14 mouse cellular contexts compared by ENCODE assay signal in the genomic region with DNA sequence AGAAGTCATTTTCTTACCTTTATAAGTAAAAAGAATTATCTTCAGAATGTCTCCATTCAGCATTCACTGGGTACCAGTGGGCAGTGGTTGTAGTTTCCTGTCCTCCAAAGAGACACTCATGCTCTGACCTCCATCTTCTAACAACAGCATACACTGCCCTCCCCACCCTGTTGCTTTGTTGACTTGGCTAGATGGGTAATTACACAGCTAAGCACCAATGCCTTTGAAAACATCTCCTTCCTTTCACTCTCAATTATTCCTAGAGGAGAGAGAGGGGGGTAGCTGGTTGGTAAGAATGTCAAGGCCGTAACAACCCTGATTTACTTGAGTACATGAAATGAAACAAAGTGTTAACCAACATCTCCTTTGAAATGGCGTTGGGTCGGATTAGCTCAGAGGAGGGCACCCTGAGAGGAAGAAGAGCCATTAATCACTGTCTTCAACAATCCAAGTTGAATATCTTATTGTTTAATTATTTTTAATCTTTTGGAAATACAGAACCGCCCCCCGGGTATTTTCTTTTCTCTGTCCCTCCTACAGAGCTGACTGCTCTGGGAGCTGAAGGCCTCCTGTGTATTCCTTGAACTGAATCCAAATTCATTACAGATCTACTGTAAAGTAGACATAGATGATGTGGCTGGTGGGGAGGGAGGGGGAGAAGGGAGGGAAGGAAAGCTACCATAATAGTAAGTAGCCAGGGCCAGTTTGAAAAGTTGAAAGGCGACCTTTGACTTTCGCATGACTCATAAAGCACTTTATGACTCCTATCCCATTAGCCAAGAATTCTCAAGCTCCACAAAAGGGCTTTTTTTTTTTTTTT.
A peak's percentile ranks its signal among the peaks of the same experiment; 100 is the strongest.
DNase-seq lines count a peak whose midpoint lies in the region; ATAC-seq and TF ChIP-seq lines count a peak whose summit lies in the region.
"Had no signal": no experiment of that assay in that cellular context is flagged by ENCODE, and none has a peak within 500 bp of the region (broad histone marks: within the 10 kb centered on the region; RNA-seq: fewer than 3 reads in every experiment).

No protein-coding gene starts in this region.

- no peak overlapping the region for H3K9ac ChIP-seq in limb, embryonic 14.5 days (ENCODE audit: low read depth, low read length, severe bottlenecking)
- H3K9ac ChIP-seq: liver, embryonic 13.5 days; midbrain, embryonic 12.5 days; stomach, embryonic 15.5 days had no signal

- no peak overlapping the region for H3K4me3 ChIP-seq in kidney, adult 2 months (ENCODE audit: insufficient read depth, low read depth, low read length)
- no peak overlapping the region for H3K4me3 ChIP-seq in limb, embryonic 14.5 days (replicated peaks; ENCODE audit: low read length)
- H3K4me3 ChIP-seq: liver, embryonic 13.5 days; midbrain, embryonic 12.5 days; stomach, embryonic 15.5 days had no signal

- TF ChIP-seq CTCF in kidney, adult 2 months (conservative IDR thresholded peaks at IDR 0.05; ENCODE audit: insufficient read depth, insufficient read length, low read depth, low read length) = no peak

- H3K27ac ChIP-seq in kidney, adult 2 months (ENCODE audit: insufficient read depth, low read depth, low read length) = no peak overlapping the region
- H3K27ac ChIP-seq in limb, embryonic 14.5 days (replicated peaks; ENCODE audit: low read depth, low read length) = no peak overlapping the region
- H3K27ac ChIP-seq: liver, embryonic 13.5 days; midbrain, embryonic 12.5 days; stomach, embryonic 15.5 days had no signal

- DNase-seq in kidney, adult 2 months = peak; percentile 19
- DNase-seq in kidney, adult 18-20 months = no peak
- DNase-seq in ZHBTc4 (ENCODE audit: low read depth, low spot score) = peak; percentile 6
- peak; percentile 61 for DNase-seq in forelimb bud, embryonic 11.5 days (ENCODE audit: low read depth, low spot score)
- DNase-seq in limb, embryonic 14.5 days (ENCODE audit: low spot score) = peak; percentile 9
- no peak for DNase-seq in thymus, postnatal 4 days
- DNase-seq in retina, postnatal 1 day = no peak
- DNase-seq: cerebellum, postnatal 36 days; gastrocnemius, postnatal 36 days; liver, embryonic 13.5 days had no signal

- no peaks in the 10 kb centered on the region for H3K9me3 ChIP-seq in limb, embryonic 14.5 days (ENCODE audit: control insufficient read depth, low read length)
- H3K9me3 ChIP-seq: liver, embryonic 13.5 days; midbrain, embryonic 12.5 days; stomach, embryonic 15.5 days had no signal

- TF ChIP-seq POLR2A in kidney, adult 2 months (IDR thresholded peaks at IDR 0.05; ENCODE audit: low read depth, low read length) = no peak
- TF ChIP-seq POLR2A in limb, embryonic 14.5 days (IDR thresholded peaks at IDR 0.05; ENCODE audit: borderline replicate concordance, extremely low read depth, insufficient read depth, insufficient read length) = no peak

- no peaks in the 10 kb centered on the region for H3K4me1 ChIP-seq in kidney, adult 2 months (ENCODE audit: control insufficient read depth, insufficient read depth, low read length)
- H3K4me1 ChIP-seq in limb, embryonic 14.5 days (ENCODE audit: control insufficient read depth, insufficient read depth, low read length) = peaks cover 6% of the 10 kb centered on the region; the same call in 1 of the 2 replicates
- H3K4me1 ChIP-seq: liver, embryonic 13.5 days; midbrain, embryonic 12.5 days; stomach, embryonic 15.5 days had no signal

- ATAC-seq in limb, embryonic 14.5 days (ENCODE audit: low FRiP score, low read depth) = no peak
- no peak for ATAC-seq in erythroblast, adult 5-6 weeks (replicated peaks; ENCODE audit: low FRiP score, poor library complexity, severe bottlenecking)
- ATAC-seq: forebrain, embryonic 14.5 days had no signal

- WGBS in kidney, adult 2 months = 59% methylated on average over 7 of the region's 7 CpGs
- 32% methylated on average over 7 of the region's 7 CpGs for whole genome bisulfite sequencing in limb, embryonic 14.5 days

- no peaks in the 10 kb centered on the region for H3K36me3 ChIP-seq in kidney, adult 2 months (ENCODE audit: control insufficient read depth, insufficient read depth, low read length)
- no peaks in the 10 kb centered on the region for H3K36me3 ChIP-seq in limb, embryonic 14.5 days (ENCODE audit: control insufficient read depth, insufficient read depth, low read length)
- H3K36me3 ChIP-seq: liver, embryonic 13.5 days; midbrain, embryonic 12.5 days; stomach, embryonic 15.5 days had no signal

- no peak overlapping the region for H3K4me2 ChIP-seq in limb, embryonic 14.5 days (replicated peaks; ENCODE audit: low read depth, low read length, severe bottlenecking)
- H3K4me2 ChIP-seq: liver, embryonic 13.5 days; midbrain, embryonic 12.5 days; stomach, embryonic 15.5 days had no signal

- no peaks in the 10 kb centered on the region for H3K27me3 ChIP-seq in kidney, adult 2 months (replicated peaks; ENCODE audit: control insufficient read depth, insufficient read depth, low read length)
- no peaks in the 10 kb centered on the region for H3K27me3 ChIP-seq in limb, embryonic 14.5 days (ENCODE audit: control insufficient read depth, insufficient read depth, low read length)
- H3K27me3 ChIP-seq: liver, embryonic 13.5 days; midbrain, embryonic 12.5 days; stomach, embryonic 15.5 days had no signal

Comparison
In these comparisons a context has a peak if more than half of its experiments do, and no peak if none do; other contexts are left out.
1. DNase-seq: peak in kidney, adult 2 months (single experiment), ZHBTc4 (single experiment), forelimb bud, embryonic 11.5 days (single experiment) and limb, embryonic 14.5 days (single experiment); none in kidney, adult 18-20 months (single experiment), thymus, postnatal 4 days (single experiment) and retina, postnatal 1 day (single experiment).